Mouse (Mus musculus): Measurements from ENCODE around the gene Espn. TPM values are rescaled to one million over a fixed set of nuclear protein-coding genes. Genes with fewer than 3 reads are reported as not detected.

The Espn gene
- polyA plus RNA-seq, 1 experiment from 2014 or later: 0.64 TPM

GRCm38 (mm10) chr4:152101081-152101653 lies 51.0 kb downstream of the Espn start:
- no peak overlapping the region; the same call in 1 of the 2 replicates for H3K9ac ChIP-seq (replicated peaks; ENCODE audit: low read depth, low read length)
- H3K27ac ChIP-seq (ENCODE audit: low read depth, low read length): no peak overlapping the region
- 0 out of 2 replicates have a peak, but pooled peaks cover 4% of the 10 kb centered on the region for H3K36me3 ChIP-seq (ENCODE audit: control insufficient read depth, insufficient read depth, low read length)
- H3K4me3 ChIP-seq (ENCODE audit: low read depth, low read length): no peak overlapping the region
- no peaks in the 10 kb centered on the region for H3K9me3 ChIP-seq (ENCODE audit: control insufficient read depth, low read length)
- no peaks in the 10 kb centered on the region for H3K27me3 ChIP-seq (ENCODE audit: control insufficient read depth, insufficient read depth, low read length)
- no peak for ATAC-seq (ENCODE audit: low read depth)
- no peak overlapping the region for H3K4me2 ChIP-seq (ENCODE audit: low read depth, low read length)
- H3K4me1 ChIP-seq (ENCODE audit: control insufficient read depth, insufficient read depth, low read length): no peaks in the 10 kb centered on the region
- 75% methylated on average over 7 of the region's 7 CpGs for WGBS

- Histone ChIP-seq H3K36me3 (ENCODE audit: control insufficient read depth, insufficient read depth, low read length) (0 out of 2 replicates have a peak, but pooled peaks cover 4% of the 10 kb centered on the region), H3K9ac (replicated peaks; ENCODE audit: low read depth, low read length) (no peak overlapping the region), H3K4me3 (ENCODE audit: low read depth, low read length) (no peak overlapping the region), H3K9me3 (ENCODE audit: control insufficient read depth, low read length) (no peaks in the 10 kb centered on the region), H3K27ac (ENCODE audit: low read depth, low read length) (no peak overlapping the region), H3K4me2 (ENCODE audit: low read depth, low read length) (no peak overlapping the region), H3K27me3 (ENCODE audit: control insufficient read depth, insufficient read depth, low read length) (no peaks in the 10 kb centered on the region), H3K4me1 (ENCODE audit: control insufficient read depth, insufficient read depth, low read length) (no peaks in the 10 kb centered on the region)
- 83% methylated on average over 11 of the region's 11 CpGs for WGBS
- no peak for ATAC-seq (ENCODE audit: low read depth)
Observed at GRCm38 (mm10) chr4:152100541-152100940, 51.6 kb downstream of the Espn start.

GRCm38 (mm10) chr4:152097911-152098799 lies 54.0 kb downstream of the Espn start:
- Histone ChIP-seq H3K9me3 (ENCODE audit: control insufficient read depth, low read length) (no peaks in the 10 kb centered on the region), H3K27ac (ENCODE audit: low read depth, low read length) (no peak overlapping the region), H3K36me3 (ENCODE audit: control insufficient read depth, insufficient read depth, low read length) (no peaks in the 10 kb centered on the region), H3K27me3 (ENCODE audit: control insufficient read depth, insufficient read depth, low read length) (no peaks in the 10 kb centered on the region), H3K4me2 (ENCODE audit: low read depth, low read length) (no peak overlapping the region), H3K4me3 (ENCODE audit: low read depth, low read length) (no peak overlapping the region), H3K9ac (replicated peaks; ENCODE audit: low read depth, low read length) (no peak overlapping the region), H3K4me1 (ENCODE audit: control insufficient read depth, insufficient read depth, low read length) (no peaks in the 10 kb centered on the region)
- WGBS: 33% methylated on average over 11 of the region's 11 CpGs
- ATAC-seq (ENCODE audit: low read depth): no peak

GRCm38 (mm10) chr4:152096927-152097326 lies 55.2 kb downstream of the Espn start:
- Histone ChIP-seq H3K4me3 (ENCODE audit: low read depth, low read length) (no peak overlapping the region), H3K36me3 (ENCODE audit: control insufficient read depth, insufficient read depth, low read length) (no peaks in the 10 kb centered on the region), H3K9ac (replicated peaks; ENCODE audit: low read depth, low read length) (no peak overlapping the region), H3K27ac (ENCODE audit: low read depth, low read length) (no peak overlapping the region), H3K4me1 (ENCODE audit: control insufficient read depth, insufficient read depth, low read length) (no peaks in the 10 kb centered on the region), H3K9me3 (ENCODE audit: control insufficient read depth, low read length) (no peaks in the 10 kb centered on the region), H3K4me2 (ENCODE audit: low read depth, low read length) (no peak overlapping the region), H3K27me3 (ENCODE audit: control insufficient read depth, insufficient read depth, low read length) (no peaks in the 10 kb centered on the region)
- ATAC-seq (ENCODE audit: low read depth): 0 out of 2 replicates have a peak, but pooled peaks have one; percentile 45
- WGBS: 48% methylated on average over 6 of the region's 6 CpGs

GRCm38 (mm10) chr4:152095937-152096910 lies 55.9 kb downstream of the Espn start:
- no peaks in the 10 kb centered on the region for H3K27me3 ChIP-seq (ENCODE audit: control insufficient read depth, insufficient read depth, low read length)
- no peaks in the 10 kb centered on the region for H3K4me1 ChIP-seq (ENCODE audit: control insufficient read depth, insufficient read depth, low read length)
- H3K27ac ChIP-seq (ENCODE audit: low read depth, low read length): no peak overlapping the region
- H3K9me3 ChIP-seq (ENCODE audit: control insufficient read depth, low read length): no peaks in the 10 kb centered on the region
- WGBS: 19% methylated on average over 27 of the region's 27 CpGs
- no peak overlapping the region for H3K9ac ChIP-seq (replicated peaks; ENCODE audit: low read depth, low read length)
- no peak overlapping the region for H3K4me2 ChIP-seq (ENCODE audit: low read depth, low read length)
- no peak overlapping the region for H3K4me3 ChIP-seq (ENCODE audit: low read depth, low read length)
- no peaks in the 10 kb centered on the region for H3K36me3 ChIP-seq (ENCODE audit: control insufficient read depth, insufficient read depth, low read length)
- ATAC-seq (ENCODE audit: low read depth): peak; percentile 23; the same call in 1 of the 2 replicates

GRCm38 (mm10) chr4:152094233-152094632 lies 57.9 kb downstream of the Espn start:
- Histone ChIP-seq H3K27me3 (ENCODE audit: control insufficient read depth, insufficient read depth, low read length) (no peaks in the 10 kb centered on the region), H3K9me3 (ENCODE audit: control insufficient read depth, low read length) (no peaks in the 10 kb centered on the region), H3K4me2 (ENCODE audit: low read depth, low read length) (no peak overlapping the region), H3K4me3 (ENCODE audit: low read depth, low read length) (no peak overlapping the region), H3K36me3 (ENCODE audit: control insufficient read depth, insufficient read depth, low read length) (no peaks in the 10 kb centered on the region), H3K27ac (ENCODE audit: low read depth, low read length) (no peak overlapping the region), H3K9ac (replicated peaks; ENCODE audit: low read depth, low read length) (no peak overlapping the region), H3K4me1 (ENCODE audit: control insufficient read depth, insufficient read depth, low read length) (no peaks in the 10 kb centered on the region)
- 90% methylated on average over 12 of the region's 12 CpGs for WGBS
- ATAC-seq (ENCODE audit: low read depth): no peak

GRCm38 (mm10) chr4:152092751-152093293 lies 59.3 kb downstream of the Espn start:
- H3K9ac ChIP-seq (replicated peaks; ENCODE audit: low read depth, low read length): 0 out of 2 replicates have a peak overlapping the region, but pooled peaks have one; percentile 3
- H3K36me3 ChIP-seq (ENCODE audit: control insufficient read depth, insufficient read depth, low read length): no peaks in the 10 kb centered on the region
- no peak for ATAC-seq (ENCODE audit: low read depth)
- H3K4me3 ChIP-seq (ENCODE audit: low read depth, low read length): no peak overlapping the region
- no peak overlapping the region for H3K4me2 ChIP-seq (ENCODE audit: low read depth, low read length)
- H3K9me3 ChIP-seq (ENCODE audit: control insufficient read depth, low read length): no peaks in the 10 kb centered on the region
- WGBS: 53% methylated on average over 8 of the region's 8 CpGs
- H3K4me1 ChIP-seq (ENCODE audit: control insufficient read depth, insufficient read depth, low read length): 0 out of 2 replicates have a peak, but pooled peaks cover 6% of the 10 kb centered on the region
- H3K27me3 ChIP-seq (ENCODE audit: control insufficient read depth, insufficient read depth, low read length): no peaks in the 10 kb centered on the region
- H3K27ac ChIP-seq (ENCODE audit: low read depth, low read length): no peak overlapping the region

- Histone ChIP-seq H3K9me3 (ENCODE audit: control insufficient read depth, low read length) (no peaks in the 10 kb centered on the region), H3K27me3 (ENCODE audit: control insufficient read depth, insufficient read depth, low read length) (no peaks in the 10 kb centered on the region), H3K36me3 (ENCODE audit: control insufficient read depth, insufficient read depth, low read length) (no peaks in the 10 kb centered on the region), H3K4me3 (ENCODE audit: low read depth, low read length) (no peak overlapping the region), H3K4me2 (ENCODE audit: low read depth, low read length) (no peak overlapping the region), H3K27ac (ENCODE audit: low read depth, low read length) (no peak overlapping the region), H3K4me1 (ENCODE audit: control insufficient read depth, insufficient read depth, low read length) (0 out of 2 replicates have a peak, but pooled peaks cover 11% of the 10 kb centered on the region), H3K9ac (replicated peaks; ENCODE audit: low read depth, low read length) (no peak overlapping the region)
- no peak for ATAC-seq (ENCODE audit: low read depth)
- 84% methylated on average over 9 of the region's 9 CpGs for WGBS
Observed at GRCm38 (mm10) chr4:152090191-152090590, 62.0 kb downstream of the Espn start.
